Mouse (Mus musculus) left cerebral cortex, adult 2 months (tissue): ENCODE results near the gene Arid1a. TPM values are rescaled to one million over a fixed set of nuclear protein-coding genes. Genes with fewer than 3 reads are reported as not detected.
A peak's percentile ranks its signal among the peaks of the same experiment; 100 is the strongest.

ENCODE experiments used
- DNase-seq, 2 experiments: peaks; one replicate each; pipeline ENCODE4 v3.0.0; 2021 to 2022; ENCODE audit warnings: low spot score in 2 of 2, mixed read lengths in 1 of 2; ENCODE audit errors: extremely low spot score in 1 of 2
- H3K27ac ChIP-seq: fragments of 200-600 bp; 2 replicates; pipeline ENCODE4 v1.8.1; 2022
- H3K4me3 ChIP-seq: fragments of 200-600 bp; 2 replicates; pipeline ENCODE4 v1.8.1; 2022
- CTCF ChIP-seq: fragments of 200-600 bp; IDR thresholded peaks from 2 replicates; pipeline ENCODE4 v1.8.1; 2022; ENCODE audit warnings: antibody characterized with exemption, mild to moderate bottlenecking, moderate library complexity
- intact Hi-C: fragments of 180-260 bp; cut with DNase I; formaldehyde crosslinking; loops from one replicate; pipeline ENCODE4 v1.15.1; 2025
- total RNA-seq, 2 experiments: library from RNA; stranded (reverse); gene quantifications; 2 replicates each; pipeline ENCODE4 v1.2.3; 2021

Gene Arid1a
- total RNA-seq, 2 experiments from 2014 or later: 90.9 to 98.6 TPM

DNA sequence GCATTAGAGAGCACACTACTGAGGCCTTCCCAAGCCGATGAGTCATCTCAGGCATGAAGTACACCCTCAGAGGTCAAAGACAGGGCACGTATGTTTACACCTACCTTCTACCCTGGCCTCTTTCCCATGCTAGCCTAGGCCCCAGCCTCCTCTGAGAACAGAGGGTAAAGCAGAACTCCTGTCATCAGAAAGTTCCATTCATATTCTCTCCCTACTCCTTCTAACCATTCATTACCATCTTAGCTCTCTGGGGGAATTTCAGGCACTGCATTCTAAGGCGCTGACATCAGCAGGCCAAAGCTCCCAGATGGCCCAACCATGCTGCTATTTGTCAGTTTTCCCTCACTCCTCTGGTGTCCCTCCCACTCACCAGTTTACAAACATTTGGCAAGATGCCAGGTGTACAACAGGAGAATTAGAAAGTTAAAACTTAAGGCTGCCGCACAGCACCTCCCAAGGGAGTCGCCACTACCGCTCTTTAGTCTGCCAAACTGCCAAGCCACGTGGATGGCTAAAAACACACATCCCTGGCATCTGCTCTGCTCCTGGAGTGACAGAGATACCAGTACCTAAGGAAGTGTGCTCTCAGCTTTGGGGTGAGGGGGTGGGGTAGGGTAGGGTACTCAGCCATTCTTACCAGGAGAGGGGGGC is 68.0 kb downstream of the Arid1a start:
- Histone ChIP-seq H3K27ac (no peak overlapping the region), H3K4me3 (no peak overlapping the region)
- no peak for DNase-seq
- TF ChIP-seq CTCF: no peak
- intact Hi-C loops: no loop called here

DNA sequence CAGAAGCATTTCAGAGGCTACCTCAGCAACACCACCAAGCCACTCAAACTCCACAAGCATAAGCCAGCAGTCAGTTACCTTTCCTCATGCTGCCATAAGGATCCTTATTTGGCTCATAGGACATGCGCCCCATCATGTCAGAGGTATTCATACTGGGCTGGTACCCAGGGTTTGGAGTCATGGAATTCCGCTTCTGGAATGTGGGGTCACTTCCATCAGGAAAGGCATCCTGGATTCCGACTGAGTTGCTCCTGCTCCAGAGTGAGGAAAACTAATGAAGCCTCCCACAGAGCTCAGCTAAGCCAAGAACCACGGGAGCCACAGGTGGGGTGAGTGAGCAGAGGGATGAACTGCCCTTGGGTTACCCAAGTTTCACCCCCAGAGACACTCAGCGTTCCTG is 69.4 kb downstream of the Arid1a start:
- TF ChIP-seq CTCF: no peak
- Histone ChIP-seq H3K27ac (no peak overlapping the region), H3K4me3 (no peak overlapping the region)
- intact Hi-C loops: no loop called here
- DNase-seq: no peak

GRCm38 (mm10) chr4:133686512-133686911 is 70.1 kb downstream of the Arid1a start:
- intact Hi-C loops: no loop called here
- TF ChIP-seq CTCF: no peak
- no peak overlapping the region for H3K4me3 ChIP-seq
- DNase-seq: no peak
- no peak overlapping the region for H3K27ac ChIP-seq

DNA sequence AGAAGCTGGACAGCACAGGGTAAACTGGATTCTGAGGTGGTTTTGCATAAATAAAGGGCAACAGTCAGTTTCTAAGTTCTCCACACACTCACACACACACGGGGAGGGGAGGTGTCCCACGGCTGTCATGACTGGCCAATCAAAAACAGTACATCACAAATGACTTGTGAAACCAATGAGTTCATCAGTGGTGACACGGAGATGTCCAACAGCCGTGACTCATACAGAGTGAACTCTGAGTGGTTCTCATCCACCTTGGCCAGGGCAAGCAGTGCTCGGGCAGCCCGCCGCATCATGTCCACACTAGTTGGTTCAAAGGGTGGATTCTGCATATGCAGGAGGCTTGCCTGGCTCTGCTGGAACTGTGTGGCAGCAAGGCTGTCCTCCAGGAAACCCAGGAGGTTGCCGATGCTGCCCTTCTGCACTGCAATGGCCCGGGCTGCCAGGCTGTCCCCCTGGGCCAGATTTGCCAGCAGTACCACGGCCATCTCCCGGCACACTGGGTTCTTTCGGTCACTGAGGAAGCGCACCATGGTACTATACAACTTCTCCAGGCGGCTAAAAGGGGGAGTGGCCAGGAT is 76.3 kb downstream of the Arid1a start:
- no peak for DNase-seq
- intact Hi-C loops: no loop called here
- Histone ChIP-seq H3K4me3 (no peak overlapping the region), H3K27ac (no peak overlapping the region)
- TF ChIP-seq CTCF: no peak

GRCm38 (mm10) chr4:133679629-133680028 is 76.9 kb downstream of the Arid1a start:
- TF ChIP-seq CTCF: no peak
- no peak overlapping the region for H3K27ac ChIP-seq
- intact Hi-C loops: loop anchor here (10.0 kb wide), 1 partner anchor 285 kb away; the partner anchor contains the start of gene Hmgn2
- H3K4me3 ChIP-seq: no peak overlapping the region
- DNase-seq: no peak

DNA sequence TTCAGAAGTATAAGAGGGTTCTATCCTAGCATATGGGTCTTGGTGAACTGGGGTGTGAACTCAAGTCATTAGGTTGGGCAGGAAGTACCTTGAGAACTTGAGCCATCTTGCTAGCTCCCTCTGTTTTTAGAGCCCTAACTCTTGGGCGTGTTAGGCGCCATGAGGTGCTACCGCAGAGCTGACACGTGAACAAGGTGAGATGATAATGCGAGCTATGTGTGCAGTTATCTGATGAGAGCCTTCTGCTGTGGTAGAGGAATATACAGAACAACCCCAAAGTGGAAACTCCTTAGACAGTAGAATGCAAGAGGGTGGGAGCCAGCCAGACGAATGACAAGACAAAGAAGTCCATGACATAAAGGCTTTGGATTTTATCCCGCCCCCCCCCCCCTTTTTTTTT is 79.3 kb downstream of the Arid1a start:
- Histone ChIP-seq H3K27ac (no peak overlapping the region), H3K4me3 (no peak overlapping the region)
- TF ChIP-seq CTCF: no peak
- no peak for DNase-seq
- intact Hi-C loops: loop anchor here (10.0 kb wide), 1 partner anchor 288 kb away; the partner anchor contains the start of gene Hmgn2

GRCm38 (mm10) chr4:133676189-133676588 is 80.4 kb downstream of the Arid1a start:
- intact Hi-C loops: loop anchor here (10.0 kb wide), 1 partner anchor 289 kb away; the partner anchor contains the start of gene Hmgn2
- H3K27ac ChIP-seq: peak overlapping the region; percentile 64; the same call in 1 of the 2 replicates
- DNase-seq: no peak
- no peak for TF ChIP-seq CTCF
- H3K4me3 ChIP-seq: no peak overlapping the region

- peak in 1 of 2 experiments; percentile 38 for DNase-seq
- intact Hi-C loops: loop anchor here (10.0 kb wide), 1 partner anchor 289 kb away; the partner anchor contains the start of gene Hmgn2
- no peak overlapping the region for H3K4me3 ChIP-seq
- TF ChIP-seq CTCF: no peak
- peak overlapping the region; percentile 64; the same call in 1 of the 2 replicates for H3K27ac ChIP-seq
Observed at GRCm38 (mm10) chr4:133675594-133676016, 81.0 kb downstream of the Arid1a start.

DNA sequence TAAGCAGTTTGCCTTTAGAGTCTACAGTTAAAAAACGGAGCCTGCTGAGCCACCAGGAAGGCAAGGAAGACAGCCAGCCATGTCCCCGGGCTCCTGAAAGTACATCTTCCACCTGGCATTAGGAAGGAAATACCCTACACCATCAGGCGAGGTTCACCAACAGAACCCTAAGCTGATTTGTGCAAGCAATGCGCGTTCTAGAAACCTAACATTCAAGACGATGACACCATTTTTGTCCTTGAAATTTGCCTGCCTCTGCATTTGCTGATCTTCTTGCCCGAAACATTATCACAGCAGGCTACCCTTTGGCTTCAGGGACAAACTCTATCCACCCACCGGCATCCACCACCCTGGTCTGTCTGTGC is 82.3 kb downstream of the Arid1a start:
- no peak for DNase-seq
- H3K27ac ChIP-seq: peak overlapping the region; percentile 100
- no peak for TF ChIP-seq CTCF
- no peak overlapping the region for H3K4me3 ChIP-seq
- intact Hi-C loops: loop anchor here (5.0 to 10.0 kb wide), 2 partner anchors 238 to 290 kb away; partner anchors contain the start of gene Hmgn2

GRCm38 (mm10) chr4:133673666-133674330 is 82.8 kb downstream of the Arid1a start:
- Histone ChIP-seq H3K4me3 (no peak overlapping the region), H3K27ac (peak overlapping the region; percentile 100)
- no peak for TF ChIP-seq CTCF
- intact Hi-C loops: loop anchor here (5.0 to 10.0 kb wide), 2 partner anchors 239 to 291 kb away; partner anchors contain the start of gene Hmgn2
- DNase-seq: peak in 1 of 2 experiments; percentile 36

GRCm38 (mm10) chr4:133672845-133673647 is 83.5 kb downstream of the Arid1a start:
- peak in 1 of 2 experiments; percentile 18 for DNase-seq
- peak overlapping the region; percentile 79 for H3K4me3 ChIP-seq
- H3K27ac ChIP-seq: peak overlapping the region; percentile 100
- TF ChIP-seq CTCF: no peak; the same call in 1 of the 2 replicates
- intact Hi-C loops: loop anchor here (1.0 to 10.0 kb wide), 5 partner anchors 56 to 292 kb away; partner anchors contain the start of gene Hmgn2
